Mouse (Mus musculus) erythroblast, embryonic 14.5 days (primary cell): ENCODE measurements around the gene Pdk3.

Source experiments
- GATA1 ChIP-seq: IDR thresholded peaks from 2 replicates; pipeline ENCODE4 v1.6.1; 2012; ENCODE audit warnings: low read length, inconsistent platforms, mixed read lengths
- TAL1 ChIP-seq: IDR thresholded peaks from 3 replicates; pipeline ENCODE4 v1.6.1; 2012; ENCODE audit warnings: low read length, inconsistent platforms, mixed read lengths

- TF ChIP-seq TAL1 = no peak
- no peak for TF ChIP-seq GATA1
Observed at GRCm38 (mm10) chrX:93863393-93863792, 31.4 kb upstream of the Pdk3 start.
